In genomic region chr15:78449131-78449530, GRCm38 (mm10) we compare ENCODE assay signal across 9 mouse cellular contexts. TPM values are rescaled to one million over a fixed set of nuclear protein-coding genes. Genes with fewer than 3 reads are reported as not detected.
DNase-seq lines count a peak whose midpoint lies in the region; ATAC-seq and TF ChIP-seq lines count a peak whose summit lies in the region.
"Had no signal": no experiment of that assay in that cellular context is flagged by ENCODE, and none has a peak within 500 bp of the region (broad histone marks: within the 10 kb centered on the region; RNA-seq: fewer than 3 reads in every experiment).

No protein-coding gene starts in this region.

- TF ChIP-seq CTCF in heart, adult 2 months (IDR thresholded peaks at IDR 0.05), result no peak
- no peak for TF ChIP-seq CTCF in spleen, adult 2 months (IDR thresholded peaks at IDR 0.05; ENCODE audit: extremely low read depth, insufficient read depth, insufficient read length, insufficient replicate concordance)

- peaks cover 10% of the 10 kb centered on the region for H3K4me1 ChIP-seq in heart, adult 2 months (ENCODE audit: control insufficient read depth, insufficient read depth, low read length)
- H3K4me1 ChIP-seq in spleen, adult 2 months (ENCODE audit: control insufficient read depth, insufficient read depth, insufficient read length), result no peaks in the 10 kb centered on the region; the same call in 1 of the 2 replicates
- H3K4me1 ChIP-seq in limb, embryonic 15.5 days, result peaks cover 20% of the 10 kb centered on the region

- TF ChIP-seq POLR2A in heart, adult 2 months (IDR thresholded peaks at IDR 0.05; ENCODE audit: insufficient read depth, low read depth, low read length), result no peak
- TF ChIP-seq POLR2A in spleen, adult 2 months (IDR thresholded peaks at IDR 0.05; ENCODE audit: low read depth, low read length), result no peak

- no peaks in the 10 kb centered on the region for H3K79me2 ChIP-seq in heart, adult 2 months (replicated peaks; ENCODE audit: control insufficient read depth, insufficient read depth, low read length)

- no peak for ATAC-seq in limb, embryonic 15.5 days (ENCODE audit: insufficient number of reproducible peaks, low FRiP score, low TSS enrichment, low read depth)

- H3K9me3 ChIP-seq in limb, embryonic 15.5 days, result no peaks in the 10 kb centered on the region

- no peaks in the 10 kb centered on the region for H3K36me3 ChIP-seq in heart, adult 2 months (ENCODE audit: control insufficient read depth, insufficient read depth, low read length)
- H3K36me3 ChIP-seq in spleen, adult 2 months (ENCODE audit: control insufficient read depth, insufficient read depth, low read length), result no peaks in the 10 kb centered on the region
- H3K36me3 ChIP-seq in limb, embryonic 15.5 days, result no peaks in the 10 kb centered on the region

- H3K4me2 ChIP-seq in limb, embryonic 15.5 days, result no peak overlapping the region

- 49% methylated on average over 6 of the region's 6 CpGs for WGBS in heart, adult 2 months
- 43% methylated on average over 6 of the region's 6 CpGs for WGBS in spleen, adult 2 months
- WGBS in limb, embryonic 15.5 days, result 66% methylated on average over 6 of the region's 6 CpGs

- H3K4me3 ChIP-seq in heart, adult 2 months, result no peak overlapping the region
- no peak overlapping the region for H3K4me3 ChIP-seq in spleen, adult 2 months (ENCODE audit: extremely low read depth, insufficient read depth, insufficient read length)
- H3K4me3 ChIP-seq in limb, embryonic 15.5 days, result no peak overlapping the region

- H3K9ac ChIP-seq in heart, adult 2 months (ENCODE audit: low read depth, low read length), result no peak overlapping the region
- H3K9ac ChIP-seq in limb, embryonic 15.5 days, result no peak overlapping the region

- no peak for DNase-seq in heart, adult 2 months
- no peak for DNase-seq in heart, postnatal 10 days
- no peak for DNase-seq in spleen, adult 2 months (ENCODE audit: low read depth in 1 of 2, low spot score in 2 of 2)
- no peak for DNase-seq in spleen, postnatal 4 days (ENCODE audit: low spot score in 2 of 2)
- peak; percentile 80 for DNase-seq in yolk sac, embryonic 10.5 days (ENCODE audit: low spot score)
- DNase-seq in adrenal gland, postnatal 36 days, result no peak
- no peak for DNase-seq in thymus, postnatal 10 days (ENCODE audit: low spot score in 2 of 2)

- TF ChIP-seq EP300 in heart, adult 2 months (IDR thresholded peaks at IDR 0.05; ENCODE audit: insufficient read depth, low read depth, low read length), result no peak

- no peaks in the 10 kb centered on the region for H3K27me3 ChIP-seq in heart, adult 2 months (ENCODE audit: control insufficient read depth, insufficient read depth, low read length)
- H3K27me3 ChIP-seq in spleen, adult 2 months (ENCODE audit: control insufficient read depth, insufficient read depth, low read length), result no peaks in the 10 kb centered on the region
- H3K27me3 ChIP-seq in limb, embryonic 15.5 days, result no peaks in the 10 kb centered on the region

- peak overlapping the region; percentile 43 for H3K27ac ChIP-seq in heart, adult 2 months
- H3K27ac ChIP-seq in spleen, adult 2 months (ENCODE audit: insufficient read depth, low read length), result peak overlapping the region; percentile 9; the same call in 1 of the 2 replicates
- peak overlapping the region; percentile 51; the same call in 1 of the 2 replicates for H3K27ac ChIP-seq in limb, embryonic 15.5 days

- intact Hi-C loops in heart, adult 2 months (cut with DNase I), result loop anchor here (2.0 kb wide), 1 partner anchor 62 kb away; no protein-coding TSS in a partner anchor
- intact Hi-C loops in heart, postnatal 10 days (cut with DNase I), result loop anchor here (2.0 kb wide), 1 partner anchor 64 kb away; no protein-coding TSS in a partner anchor

RNA-seq across cellular contexts. Expression of gene Tmprss6, which starts 19.3 kb away (rescaled TPM):
- not detected for total RNA-seq in heart, adult 2 months (2021)
- 0.20 TPM in 1 of 2 replicates, not detected in the other for polyA plus RNA-seq in heart, adult 2 months (2012; rRNA removed)
- under 1 TPM; 0.10 to 0.45 TPM for total RNA-seq in heart, postnatal 10 days (2021)
- 0.21 and 0.35 TPM in 2 replicates for polyA plus RNA-seq in spleen, adult 2 months (2012; rRNA removed)
- polyA plus RNA-seq in limb, embryonic 15.5 days (2015; fragmentation: Nextera tagmentation; extraction: Ambion mirVana), result 0.24 and 0.83 TPM in 2 replicates
- 1 to 10 TPM; 1.2 to 2.3 TPM for total RNA-seq in adrenal gland, postnatal 36 days (2021)

RNA-seq across cellular contexts. Expression of gene Kctd17, which starts 20.8 kb away (rescaled TPM):
- total RNA-seq in heart, adult 2 months (2021), result 10 to 100 TPM; 18.4 to 24.5 TPM
- polyA plus RNA-seq in heart, adult 2 months (2012; rRNA removed), result 52.5 and 66.1 TPM in 2 replicates
- 10 to 100 TPM; 80.7 TPM for total RNA-seq in heart, postnatal 10 days (2021)
- polyA plus RNA-seq in spleen, adult 2 months (2012; rRNA removed), result 61.5 and 85.3 TPM in 2 replicates
- 45.3 and 45.7 TPM in 2 replicates for polyA plus RNA-seq in limb, embryonic 15.5 days (2015; fragmentation: Nextera tagmentation; extraction: Ambion mirVana)
- total RNA-seq in adrenal gland, postnatal 36 days (2021), result 10 to 100 TPM; 78.2 to 96.3 TPM

RNA-seq across cellular contexts. Expression of gene Mpst, which starts 42.9 kb away (rescaled TPM):
- total RNA-seq in heart, adult 2 months (2021), result 10 to 100 TPM; 37.5 to 45.9 TPM
- 64.5 and 79.5 TPM in 2 replicates for polyA plus RNA-seq in heart, adult 2 months (2012; rRNA removed)
- 10 to 100 TPM; 26.0 to 26.3 TPM for total RNA-seq in heart, postnatal 10 days (2021)
- 97.7 and 117 TPM in 2 replicates for polyA plus RNA-seq in spleen, adult 2 months (2012; rRNA removed)
- 2.1 and 2.4 TPM in 2 replicates for polyA plus RNA-seq in limb, embryonic 15.5 days (2015; fragmentation: Nextera tagmentation; extraction: Ambion mirVana)
- total RNA-seq in adrenal gland, postnatal 36 days (2021), result 10 to 100 TPM; 38.8 to 57.7 TPM

RNA-seq across cellular contexts. Expression of gene Tst, which starts 43.4 kb away (rescaled TPM):
- 10 to 100 TPM; 19.1 to 23.2 TPM for total RNA-seq in heart, adult 2 months (2021)
- 30.3 and 41.7 TPM in 2 replicates for polyA plus RNA-seq in heart, adult 2 months (2012; rRNA removed)
- 10 to 100 TPM; 14.4 to 16.4 TPM for total RNA-seq in heart, postnatal 10 days (2021)
- polyA plus RNA-seq in spleen, adult 2 months (2012; rRNA removed), result 16.3 and 16.8 TPM in 2 replicates
- 15.4 and 17.1 TPM in 2 replicates for polyA plus RNA-seq in limb, embryonic 15.5 days (2015; fragmentation: Nextera tagmentation; extraction: Ambion mirVana)
- total RNA-seq in adrenal gland, postnatal 36 days (2021), result 100 to 1,000 TPM; 276 to 330 TPM

RNA-seq across cellular contexts. Expression of gene Il2rb, which starts 45.9 kb away (rescaled TPM):
- under 1 TPM; 0.31 to 0.55 TPM for total RNA-seq in heart, adult 2 months (2021)
- 1.4 and 2.3 TPM in 2 replicates for polyA plus RNA-seq in heart, adult 2 months (2012; rRNA removed)
- total RNA-seq in heart, postnatal 10 days (2021), result under 1 TPM; 0.20 to 0.26 TPM
- polyA plus RNA-seq in spleen, adult 2 months (2012; rRNA removed), result 63.5 and 84.1 TPM in 2 replicates
- 0.36 and 0.42 TPM in 2 replicates for polyA plus RNA-seq in limb, embryonic 15.5 days (2015; fragmentation: Nextera tagmentation; extraction: Ambion mirVana)
- total RNA-seq in adrenal gland, postnatal 36 days (2021), result 1 to 10 TPM in 1 of 2 experiments, under 1 TPM in 1; 0.76 to 1.4 TPM
- polyA plus RNA-seq: limb, embryonic 11.5 days had no signal
